Mouse (Mus musculus) thymus, postnatal 0 days (tissue): ENCODE measurements at regions not wholly inside any gene's neighbourhood (a gene's known extent, or its start where the extent isn't known, plus 50 kb on each side); places are given as distances from the start of the nearest gene placed in this dataset.

Experiments
- DNase-seq: peaks from one replicate; pipeline ENCODE4 v3.0.0-alpha.2; 2015; ENCODE audit warnings: low spot score

- no peak for DNase-seq
Measured at GRCm38 (mm10) chr9:49954601-49955000, 155.9 kb upstream of the Ncam1 start.

GRCm38 (mm10) chr9:49950321-49950720, 151.6 kb upstream of the Ncam1 start:
- no peak for DNase-seq

GRCm38 (mm10) chr9:49948546-49948945, 149.8 kb upstream of the Ncam1 start:
- no peak for DNase-seq

GRCm38 (mm10) chr9:49946857-49947256, 148.1 kb upstream of the Ncam1 start:
- no peak for DNase-seq

- no peak for DNase-seq
Measured at GRCm38 (mm10) chr9:49935555-49936376, 137.0 kb upstream of the Ncam1 start.

GRCm38 (mm10) chr9:49928041-49928656, 129.4 kb upstream of the Ncam1 start:
- no peak for DNase-seq

GRCm38 (mm10) chr9:49927281-49927680, 128.6 kb upstream of the Ncam1 start:
- DNase-seq, result no peak

- no peak for DNase-seq
Measured at GRCm38 (mm10) chr9:49925796-49926195, 127.1 kb upstream of the Ncam1 start.

- DNase-seq, result no peak
Measured at GRCm38 (mm10) chr9:49923981-49924501, 125.3 kb upstream of the Ncam1 start.

GRCm38 (mm10) chr9:49922770-49923169, 124.0 kb upstream of the Ncam1 start:
- no peak for DNase-seq

- no peak for DNase-seq
Measured at GRCm38 (mm10) chr9:49922162-49922561, 123.4 kb upstream of the Ncam1 start.

- DNase-seq, result no peak
Measured at GRCm38 (mm10) chr9:49921306-49921705, 122.6 kb upstream of the Ncam1 start.

GRCm38 (mm10) chr9:49915046-49915719, 116.5 kb upstream of the Ncam1 start:
- DNase-seq, result no peak

GRCm38 (mm10) chr9:49913677-49914076, 115.0 kb upstream of the Ncam1 start:
- DNase-seq, result no peak

- no peak for DNase-seq
Measured at GRCm38 (mm10) chr9:49912306-49912705, 113.6 kb upstream of the Ncam1 start.

- no peak for DNase-seq
Measured at GRCm38 (mm10) chr9:49906306-49906705, 107.6 kb upstream of the Ncam1 start.

- DNase-seq, result no peak
Measured at GRCm38 (mm10) chr9:49905703-49906102, 107.0 kb upstream of the Ncam1 start.

GRCm38 (mm10) chr9:49898947-49899346, 100.2 kb upstream of the Ncam1 start:
- DNase-seq, result no peak

- DNase-seq, result no peak
Measured at GRCm38 (mm10) chr9:49884516-49885343, 86.0 kb upstream of the Ncam1 start.

GRCm38 (mm10) chr9:49879361-49880128, 80.8 kb upstream of the Ncam1 start:
- no peak for DNase-seq
